Mouse (Mus musculus) embryonic fibroblast, embryonic 13.5 days (primary cell): ENCODE results near the gene Ntsr1.

ENCODE experiments used
- CTCF ChIP-seq: IDR thresholded peaks from 2 replicates; pipeline ENCODE4 v1.5.1; 2011; ENCODE audit warnings: mild to moderate bottlenecking, control low read depth, low read length, moderate library complexity, borderline replicate concordance; ENCODE audit not compliant: insufficient read depth
- POLR2A ChIP-seq: IDR thresholded peaks from 2 replicates; pipeline ENCODE4 v1.6.1; 2011; ENCODE audit warnings: low read depth, mild to moderate bottlenecking, control low read depth, low read length, moderate library complexity

DNA sequence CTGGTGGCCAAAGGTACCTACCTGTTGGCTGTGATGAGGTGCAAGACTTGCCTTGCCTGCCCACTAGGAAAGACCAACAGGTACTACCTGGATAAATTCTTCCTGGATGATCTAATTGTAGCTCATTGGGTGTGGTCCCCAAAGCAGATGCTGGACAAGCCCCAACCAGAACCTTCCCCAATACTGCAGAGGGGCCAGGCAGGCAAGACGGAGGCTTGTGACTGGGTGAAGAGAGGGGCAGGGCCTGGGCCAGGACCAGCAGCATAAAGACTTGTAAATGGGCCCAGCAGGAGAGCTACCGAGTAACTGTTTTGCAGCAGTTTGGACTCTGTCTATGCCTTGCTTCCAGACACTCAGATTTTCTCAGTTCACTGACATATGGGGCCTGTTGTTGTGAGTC lies 42.1 kb upstream of the Ntsr1 start:
- TF ChIP-seq CTCF (no peak), POLR2A (no peak)
